Mouse (Mus musculus) midbrain, postnatal 0 days (tissue): Measurements from ENCODE around the gene Aspdh. TPM values are rescaled to one million over a fixed set of nuclear protein-coding genes. Genes with fewer than 3 reads are reported as not detected.

Experiments used
- ATAC-seq: fragments of 200-750 bp; cut with Nextera tagmentation; 2 replicates; pipeline ENCODE4 v1.8.0; 2017; ENCODE audit warnings: moderate number of reproducible peaks, mild to moderate bottlenecking, moderate TSS enrichment, moderate library complexity; ENCODE audit not compliant: low FRiP score
- DNase-seq: peaks from one replicate; pipeline ENCODE4 v3.0.0-alpha.2; 2015; ENCODE audit warnings: low spot score
- H3K27ac ChIP-seq: fragments of 300-500 bp; sonication (generic); 2 replicates; pipeline ENCODE4 v1.5.1; 2014; ENCODE audit warnings: low read depth, mild to moderate bottlenecking, low read length, mixed read lengths
- H3K27me3 ChIP-seq: fragments of 300-500 bp; sonication (generic); 2 replicates; pipeline ENCODE4 v1.6.1; 2014; ENCODE audit warnings: low read length, control low read depth, mixed read lengths; ENCODE audit not compliant: insufficient read depth
- H3K36me3 ChIP-seq: fragments of 300-500 bp; sonication (generic); 2 replicates; pipeline ENCODE4 v1.6.1; 2014; ENCODE audit warnings: low read length, control low read depth, mixed read lengths; ENCODE audit not compliant: insufficient read depth
- H3K4me1 ChIP-seq: fragments of 300-500 bp; sonication (generic); 2 replicates; pipeline ENCODE4 v1.6.1; 2014; ENCODE audit warnings: mild to moderate bottlenecking, control low read depth, antibody characterized with exemption, low read length, mixed read lengths; ENCODE audit not compliant: insufficient read depth
- H3K4me2 ChIP-seq: fragments of 300-500 bp; sonication (generic); 2 replicates; pipeline ENCODE4 v1.6.1; 2014; ENCODE audit warnings: low read depth, mild to moderate bottlenecking, low read length, mixed read lengths; ENCODE audit not compliant: poor library complexity, severe bottlenecking
- H3K4me3 ChIP-seq: fragments of 300-500 bp; sonication (generic); 2 replicates; pipeline ENCODE4 v1.5.1; 2014; ENCODE audit warnings: low read depth, mild to moderate bottlenecking, low read length, moderate library complexity
- H3K9ac ChIP-seq: fragments of 300-500 bp; sonication (generic); replicated peaks from 2 replicates; pipeline ENCODE4 v1.6.1; 2014; ENCODE audit warnings: mild to moderate bottlenecking, low read length, moderate library complexity, mixed read lengths; ENCODE audit not compliant: poor library complexity, severe bottlenecking
- H3K9me3 ChIP-seq: fragments of 300-500 bp; sonication (generic); 2 replicates; pipeline ENCODE4 v1.6.1; 2016; ENCODE audit warnings: low read length, control low read depth
- CTCF ChIP-seq: IDR thresholded peaks from 2 replicates; pipeline ENCODE4 v1.5.1; 2016; ENCODE audit warnings: antibody characterized with exemption, mild to moderate bottlenecking
- WGBS: fragments of 180-500 bp; shearing (Covaris S2); extraction: QIAGEN DNeasy Blood & Tissue Kit; methylation state at CpG from one replicate; pipeline ENCODE4 v1.1.7; 2014; 5-methylcytosine and 5-hydroxymethylcytosine counted together
- polyA plus RNA-seq: library from polyadenylated mRNA; unstranded; fragments of >200 nt; fragmentation: Nextera tagmentation; extraction: Ambion mirVana; gene quantifications from 2 replicates; pipeline ENCODE4 v1.2.1, GENCODE M21; 2015
- total RNA-seq: library from RNA; depleted of rRNA; stranded (reverse); fragments of >200 nt; gene quantifications from 2 replicates; pipeline ENCODE4 v1.2.3, GENCODE M21; 2014

The Aspdh gene
- total and polyA plus RNA-seq, 2 experiments from 2014 or later = 3.7 to 11.8 TPM

- no peak for ATAC-seq
- no peak for TF ChIP-seq CTCF
- no peak overlapping the region for H3K27ac ChIP-seq
- H3K9me3 ChIP-seq = no peaks in the 10 kb centered on the region
- no peak overlapping the region for H3K4me2 ChIP-seq
- WGBS = 74% methylated on average over 3 of the region's 3 CpGs
- H3K27me3 ChIP-seq = peaks cover 8% of the 10 kb centered on the region; the same call in 1 of the 2 replicates
- H3K4me1 ChIP-seq = no peaks in the 10 kb centered on the region
- no peak overlapping the region for H3K4me3 ChIP-seq
- no peak overlapping the region for H3K9ac ChIP-seq
- no peaks in the 10 kb centered on the region for H3K36me3 ChIP-seq
- no peak for DNase-seq
Observed at GRCm38 (mm10) chr7:44482836-44483435, 17.7 kb downstream of the Aspdh start.

GRCm38 (mm10) chr7:44484109-44484508, 18.9 kb downstream of the Aspdh start:
- 100% methylated on average over 1 of the region's 1 CpGs for WGBS
- Histone ChIP-seq H3K9me3 (no peaks in the 10 kb centered on the region), H3K4me3 (no peak overlapping the region), H3K4me1 (no peaks in the 10 kb centered on the region), H3K27me3 (peaks cover 8% of the 10 kb centered on the region; the same call in 1 of the 2 replicates), H3K27ac (no peak overlapping the region), H3K9ac (no peak overlapping the region), H3K4me2 (no peak overlapping the region), H3K36me3 (peaks cover 6% of the 10 kb centered on the region; the same call in 1 of the 2 replicates)
- no peak for DNase-seq
- TF ChIP-seq CTCF = no peak
- ATAC-seq = no peak

GRCm38 (mm10) chr7:44484841-44485571, 19.8 kb downstream of the Aspdh start:
- H3K4me2 ChIP-seq = no peak overlapping the region
- DNase-seq = peak; percentile 88
- peak; percentile 99 for TF ChIP-seq CTCF
- H3K27me3 ChIP-seq = peaks cover 7% of the 10 kb centered on the region; the same call in 1 of the 2 replicates
- WGBS = 34% methylated on average over 5 of the region's 5 CpGs
- no peaks in the 10 kb centered on the region for H3K4me1 ChIP-seq
- H3K36me3 ChIP-seq = peaks cover 10% of the 10 kb centered on the region
- no peak overlapping the region for H3K9ac ChIP-seq
- peak; percentile 72 for ATAC-seq
- H3K9me3 ChIP-seq = no peaks in the 10 kb centered on the region
- H3K27ac ChIP-seq = no peak overlapping the region
- H3K4me3 ChIP-seq = no peak overlapping the region

- Histone ChIP-seq H3K27ac (no peak overlapping the region), H3K9ac (no peak overlapping the region), H3K36me3 (peaks cover 17% of the 10 kb centered on the region), H3K4me1 (no peaks in the 10 kb centered on the region), H3K9me3 (no peaks in the 10 kb centered on the region), H3K4me2 (no peak overlapping the region), H3K4me3 (no peak overlapping the region), H3K27me3 (0 out of 2 replicates have a peak, but pooled peaks cover under 1% of the 10 kb centered on the region)
- 67% methylated on average over 7 of the region's 7 CpGs for WGBS
- TF ChIP-seq CTCF = no peak
- DNase-seq (no peak), ATAC-seq (peak; percentile 50; the same call in 1 of the 2 replicates)
Observed at GRCm38 (mm10) chr7:44485572-44486195, 20.5 kb downstream of the Aspdh start.

- Histone ChIP-seq H3K4me1 (no peaks in the 10 kb centered on the region), H3K4me2 (no peak overlapping the region), H3K9ac (peak overlapping the region; percentile 36; the same call in 1 of the 2 replicates), H3K4me3 (no peak overlapping the region), H3K27ac (0 out of 2 replicates have a peak overlapping the region, but pooled peaks have one; percentile 18), H3K36me3 (peaks cover 30% of the 10 kb centered on the region), H3K9me3 (no peaks in the 10 kb centered on the region), H3K27me3 (no peaks in the 10 kb centered on the region)
- no peak for ATAC-seq
- TF ChIP-seq CTCF = no peak
- DNase-seq = no peak
- WGBS = 59% methylated on average over 13 of the region's 13 CpGs
Observed at GRCm38 (mm10) chr7:44486927-44487575, 21.9 kb downstream of the Aspdh start.
